Mouse (Mus musculus) layer of hippocampus, adult 9-11 months (tissue): Measurements from ENCODE around the gene Ubald2.
"Not testable (repeated sequence)": the region's sequence is repeated elsewhere in the genome, so short reads cannot be mapped to it uniquely, and the experiment has no call there.

Source experiments
- DNase-seq: peaks from one replicate; pipeline ENCODE4 v3.0.0; 2022

The Ubald2 gene

DNA sequence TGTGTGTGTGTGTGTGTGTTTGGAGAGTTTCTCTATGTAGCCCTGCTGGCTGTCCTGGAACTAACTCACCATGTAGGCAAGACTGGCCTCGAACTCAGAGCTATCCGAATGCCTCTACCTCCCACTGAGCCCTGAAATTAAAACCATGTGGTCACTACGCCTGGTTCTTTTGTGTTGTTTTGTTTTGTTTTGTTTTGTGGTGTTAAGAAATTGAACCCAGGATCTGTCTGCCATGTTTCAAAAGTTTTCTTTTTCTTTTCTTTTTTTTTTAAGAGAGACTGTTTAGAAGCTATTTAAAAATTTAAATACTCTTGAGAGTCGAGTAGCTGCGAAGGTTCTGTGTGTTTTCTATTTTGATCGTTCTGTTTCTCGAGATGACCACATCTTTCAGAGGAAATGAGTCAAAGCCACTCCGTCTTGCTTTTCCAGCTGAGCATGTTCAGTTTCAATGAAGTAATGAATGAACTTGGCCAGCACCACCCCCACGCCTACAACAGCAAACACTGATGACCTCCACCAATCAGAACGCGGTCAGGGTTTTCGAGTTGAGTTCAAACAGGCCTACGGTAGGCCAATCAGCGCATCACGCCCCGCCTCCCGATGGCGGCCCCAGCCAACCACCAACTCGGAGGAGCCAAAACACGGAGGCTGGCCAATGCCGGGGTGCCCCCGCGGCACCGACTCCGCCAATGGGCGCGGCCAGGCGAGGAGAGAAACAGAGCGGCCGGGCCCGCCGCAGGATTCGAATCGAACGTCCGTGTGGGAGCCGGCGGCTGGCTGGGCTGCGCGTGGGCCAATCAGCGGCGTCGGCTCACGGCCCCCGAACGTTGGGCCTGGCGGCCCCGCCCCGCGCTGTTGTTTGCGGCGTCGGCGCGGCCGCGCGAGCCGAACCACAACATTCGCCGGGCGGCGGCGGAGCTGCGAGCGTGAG is at the start of gene Ubald2:
Ubald2 (plus strand) TSS at position 739 of the 931 bp plus-strand sequence.
- DNase-seq = peak; percentile 100

DNA sequence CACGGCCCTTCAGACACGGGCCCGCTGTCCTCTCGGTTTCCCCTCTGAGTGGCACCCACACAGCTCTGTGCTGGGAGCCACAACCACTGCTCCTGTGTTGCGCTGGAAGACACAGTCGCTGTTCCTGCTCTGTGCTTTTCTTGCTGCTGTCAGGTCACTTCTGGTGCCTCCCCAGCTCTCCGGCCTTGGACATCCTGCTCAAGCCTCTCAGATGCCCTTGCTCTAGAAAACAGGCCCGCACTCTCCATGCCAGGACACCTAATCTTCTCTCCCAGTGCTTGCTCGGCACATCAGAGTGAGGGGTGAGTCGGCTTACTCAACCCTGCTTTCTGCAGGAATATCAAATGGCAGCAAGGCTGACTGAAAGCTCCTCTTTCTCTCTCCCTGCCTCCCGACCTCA is 49.7 kb upstream of the Ubald2 start:
- no peak for DNase-seq

DNA sequence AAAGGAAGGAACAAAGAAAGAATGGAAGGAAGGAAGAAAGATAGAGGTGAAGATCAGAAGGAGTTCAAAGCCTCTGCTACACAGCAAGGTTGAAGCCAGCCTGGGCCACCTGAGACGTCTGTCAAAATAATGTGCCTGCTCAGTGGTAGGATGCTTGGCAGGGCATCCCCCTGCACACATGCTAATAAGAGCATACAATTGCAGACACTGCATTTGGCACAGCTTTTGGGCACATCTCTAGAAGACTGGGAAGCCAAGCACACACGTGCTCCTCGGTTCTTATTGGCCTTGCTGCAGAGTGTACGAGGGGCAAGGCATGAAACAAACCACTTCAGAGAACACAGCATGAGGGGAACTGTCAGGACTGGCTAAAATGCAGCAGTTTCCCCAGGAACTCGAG is 47.9 kb upstream of the Ubald2 start:
- DNase-seq = no peak

DNA sequence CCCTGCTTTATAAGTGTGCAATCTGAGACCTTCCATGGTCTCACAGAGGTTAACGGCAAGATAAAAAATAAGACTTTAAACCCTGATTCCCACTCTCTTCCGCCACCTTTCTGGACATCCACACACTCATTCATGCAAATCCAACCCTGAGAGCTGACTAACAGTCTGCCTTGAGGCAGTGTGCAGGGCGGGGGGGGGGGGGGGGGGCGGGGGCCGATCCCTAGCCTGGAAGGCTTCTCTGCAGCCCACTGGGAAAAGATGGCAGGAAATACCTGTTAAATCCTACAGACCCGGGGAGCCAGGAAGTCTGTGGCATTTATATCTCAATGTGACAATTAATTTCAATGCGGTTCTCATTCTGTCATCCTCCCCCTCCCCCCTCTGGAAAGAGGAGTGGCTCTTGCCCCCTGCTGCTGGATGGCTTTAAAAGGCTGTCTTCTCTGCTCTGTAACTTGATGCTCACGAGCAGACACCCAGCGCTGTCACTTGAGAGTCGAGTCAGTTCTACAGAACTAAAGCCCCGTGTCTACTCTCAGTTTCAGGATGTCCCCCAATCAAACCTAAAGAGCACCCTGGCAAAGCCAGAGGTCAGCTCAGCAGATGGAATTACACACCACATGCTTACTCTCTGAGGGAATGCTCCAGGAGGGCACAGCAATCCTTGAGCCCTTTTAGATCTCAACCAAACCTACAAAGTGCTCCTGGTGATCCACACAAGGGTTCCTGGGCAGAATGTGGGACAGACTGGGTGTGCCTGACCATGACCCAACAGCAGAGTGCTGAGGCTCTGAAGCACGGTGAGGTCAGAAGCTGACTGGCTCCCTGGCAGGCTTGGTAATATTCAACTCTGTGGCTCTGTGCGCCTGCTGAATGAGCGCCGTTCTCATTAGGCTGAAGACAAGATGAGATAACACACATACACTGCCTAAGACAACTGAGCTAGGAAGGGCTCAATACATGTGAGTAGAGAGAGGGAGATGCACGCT is 46.5 kb upstream of the Ubald2 start:
- no peak for DNase-seq

DNA sequence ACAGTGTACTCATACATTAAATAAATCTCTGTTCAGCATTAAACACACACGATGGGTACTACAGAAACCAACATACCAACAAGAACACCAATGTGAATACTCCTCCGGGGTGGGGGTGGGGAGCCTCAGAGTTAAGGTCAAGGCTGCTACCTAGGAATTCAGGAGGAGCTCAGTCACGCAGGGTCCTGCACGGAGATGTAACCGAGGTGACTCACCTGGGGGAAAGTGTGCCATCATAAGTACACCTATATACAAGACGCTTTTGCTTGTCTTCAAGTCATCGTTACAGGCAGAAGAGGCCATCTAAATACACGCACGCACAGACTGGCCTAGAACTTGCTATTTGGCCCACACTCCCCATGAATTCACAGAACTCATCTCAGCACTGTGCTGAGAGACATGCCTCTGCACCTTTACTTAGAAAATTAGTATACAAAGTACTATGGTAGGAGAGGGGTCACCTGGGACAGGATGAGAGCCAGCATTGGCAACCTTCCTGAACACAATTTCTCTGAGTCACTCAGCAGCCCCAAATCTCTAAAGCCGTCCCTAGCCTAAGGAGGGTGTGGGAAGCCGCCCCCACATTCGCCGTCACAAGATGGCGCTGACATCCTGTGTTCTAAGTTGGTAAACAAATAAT is 44.9 kb upstream of the Ubald2 start:
- DNase-seq = peak; percentile 39

DNA sequence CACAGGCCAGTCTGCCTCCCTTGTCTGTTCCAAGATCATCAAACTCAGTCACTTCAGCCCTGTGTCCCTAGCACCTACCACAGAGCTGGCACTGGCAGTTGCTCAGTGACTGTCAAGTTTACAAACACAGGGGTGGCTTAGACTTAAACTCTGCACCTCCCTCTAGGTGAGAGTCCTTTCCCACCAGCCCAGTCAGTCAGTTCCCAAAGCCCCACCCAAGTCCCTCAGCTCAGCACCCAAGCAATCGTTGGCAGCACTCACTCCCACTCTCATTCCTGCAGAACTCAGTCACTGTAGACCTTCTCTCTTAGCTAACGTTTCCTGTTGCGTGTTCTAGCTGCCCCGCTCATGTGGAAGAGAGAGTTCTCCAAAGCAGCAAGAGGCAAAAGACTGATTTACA is 39.1 kb upstream of the Ubald2 start:
- DNase-seq = no peak

DNA sequence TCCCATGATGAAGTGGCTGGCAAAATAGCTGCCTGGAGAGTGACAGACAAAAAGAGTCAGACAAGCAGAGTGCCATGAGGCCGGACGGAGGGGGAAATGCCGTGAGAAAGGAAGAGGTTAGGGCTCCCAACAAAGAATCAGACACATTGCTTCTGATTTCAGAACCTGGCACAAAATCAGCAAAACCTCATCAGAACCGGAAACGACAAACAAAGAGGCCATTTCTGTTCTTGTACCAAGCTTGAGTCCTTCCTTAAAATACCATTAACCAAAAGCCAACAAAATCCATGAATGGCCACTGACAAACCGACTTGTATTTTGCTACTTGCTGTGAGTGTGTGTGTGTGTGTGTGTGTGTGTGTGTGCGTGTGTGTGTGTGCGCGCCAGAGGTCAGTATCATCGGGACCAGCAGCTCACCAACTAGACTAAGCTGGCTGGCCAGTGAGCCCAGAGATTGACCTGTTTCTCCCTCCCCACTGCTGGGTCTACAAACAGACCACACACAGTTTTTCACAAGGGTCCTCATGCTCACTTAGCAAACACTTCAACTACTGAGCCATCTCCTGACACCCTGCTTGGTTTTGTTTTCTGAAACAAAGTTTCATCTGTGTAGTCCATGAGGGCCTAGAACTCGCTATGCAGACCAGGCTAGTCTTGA is 37.5 kb upstream of the Ubald2 start:
- DNase-seq = no peak

DNA sequence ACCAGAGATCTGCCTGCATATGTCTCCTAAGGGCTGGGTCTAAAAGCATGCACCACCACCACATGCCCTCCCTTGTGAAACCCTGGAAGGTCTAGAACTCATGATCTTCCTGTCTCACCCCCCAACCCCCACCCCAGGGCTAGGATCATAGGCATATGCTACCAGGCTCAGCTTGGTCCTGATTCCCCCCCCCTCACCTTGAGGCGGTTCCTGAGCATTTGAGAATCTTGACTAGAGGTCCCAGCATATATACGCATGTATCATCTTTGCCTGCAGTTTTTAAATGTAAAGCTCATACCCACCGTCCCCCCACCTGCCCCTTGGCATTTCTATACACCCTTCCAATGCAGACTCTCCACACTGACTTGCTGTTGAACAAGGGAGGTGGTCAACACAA is 37.0 kb upstream of the Ubald2 start:
- DNase-seq = no peak

DNA sequence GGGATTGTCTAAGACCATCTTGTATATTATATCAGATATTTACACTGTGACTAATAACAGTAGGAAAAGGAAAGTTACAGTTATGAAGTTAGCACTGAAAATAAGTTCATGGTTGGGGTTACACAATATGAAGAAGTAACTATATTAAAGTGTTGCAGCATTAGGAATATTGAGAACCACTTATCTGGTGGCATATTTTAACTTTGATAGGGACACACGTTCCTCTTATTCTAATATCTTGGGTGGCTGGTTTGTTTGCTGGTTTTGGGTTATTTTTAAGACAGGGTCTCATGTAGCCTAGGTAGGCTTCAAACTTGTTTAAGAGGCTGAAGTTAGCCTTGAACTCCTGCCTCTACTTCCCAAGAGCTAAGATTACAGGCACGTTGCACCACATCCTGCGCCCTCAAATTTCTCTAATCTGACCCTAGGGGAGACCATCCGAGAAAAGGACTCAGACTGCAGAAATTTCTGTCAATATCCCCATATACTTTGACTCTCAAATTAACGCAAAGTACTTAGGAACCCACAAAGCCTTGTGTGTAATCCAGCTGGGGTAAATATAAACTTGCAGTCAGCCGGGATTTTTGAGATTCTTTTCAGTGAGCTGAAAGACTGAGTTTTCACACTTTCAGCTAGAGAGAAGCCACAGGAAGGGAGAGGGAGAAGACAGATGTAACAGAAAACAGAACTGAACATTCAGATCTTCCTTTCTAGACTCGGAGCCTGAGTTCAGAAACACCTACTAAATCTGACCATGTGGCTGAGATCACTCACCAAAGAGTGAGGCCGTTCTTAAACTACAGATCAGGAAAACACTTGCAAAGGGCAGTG is 36.2 kb upstream of the Ubald2 start:
- no peak for DNase-seq

DNA sequence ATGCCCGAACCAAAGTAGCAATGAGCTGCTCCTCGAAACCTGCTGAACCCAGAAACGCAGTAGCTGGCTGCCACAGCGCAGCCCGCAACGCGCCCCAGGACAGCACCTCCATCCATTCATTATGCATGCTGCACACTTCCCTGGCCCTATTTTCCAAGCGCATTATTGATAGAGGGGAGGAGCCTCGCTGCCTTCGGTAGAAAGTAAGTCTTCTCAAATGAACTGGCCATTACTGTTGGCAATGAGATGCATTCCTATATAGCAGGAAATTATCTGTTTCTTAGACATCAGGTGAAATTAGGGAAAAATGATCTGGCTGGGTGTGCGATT is 35.6 kb upstream of the Ubald2 start:
- no peak for DNase-seq

DNA sequence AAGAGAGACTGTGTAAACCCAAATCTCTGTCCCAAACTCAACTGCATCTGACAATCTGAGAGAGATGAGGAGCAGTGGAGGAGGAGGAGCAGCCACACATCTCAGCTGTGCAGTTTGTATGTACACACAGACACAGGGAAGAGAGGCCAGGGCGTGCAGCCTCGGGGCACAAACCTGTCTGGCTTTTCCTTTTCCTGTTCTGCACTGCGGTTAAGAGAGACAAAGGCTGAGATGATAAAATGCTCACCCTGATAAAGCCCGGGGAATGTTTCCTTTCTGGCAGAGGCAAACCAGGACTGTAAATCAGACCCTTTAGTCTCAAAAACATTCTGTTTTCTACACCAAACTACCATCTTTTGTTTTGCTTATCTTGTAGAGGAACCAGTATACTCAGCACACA is 33.3 kb upstream of the Ubald2 start:
- no peak for DNase-seq

DNA sequence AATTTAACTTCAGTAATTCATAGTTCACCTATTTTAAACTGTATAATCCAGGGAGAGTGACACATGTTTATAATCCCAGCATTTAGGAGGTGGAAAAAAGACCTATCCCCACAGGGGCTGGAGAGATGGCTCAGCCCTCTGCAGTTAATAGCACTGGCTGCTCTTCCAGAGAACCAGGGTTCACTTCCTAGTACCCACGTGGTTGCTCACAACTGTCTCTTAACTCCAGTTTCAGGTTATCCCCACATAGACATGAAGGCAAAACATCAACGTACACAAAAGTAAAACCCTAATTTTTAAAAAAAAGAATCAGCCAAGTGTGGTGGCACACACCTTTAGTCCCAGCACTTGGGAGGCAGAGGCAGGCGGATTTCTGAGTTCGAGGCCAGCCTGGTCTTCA is 28.3 kb upstream of the Ubald2 start:
- no peak for DNase-seq

DNA sequence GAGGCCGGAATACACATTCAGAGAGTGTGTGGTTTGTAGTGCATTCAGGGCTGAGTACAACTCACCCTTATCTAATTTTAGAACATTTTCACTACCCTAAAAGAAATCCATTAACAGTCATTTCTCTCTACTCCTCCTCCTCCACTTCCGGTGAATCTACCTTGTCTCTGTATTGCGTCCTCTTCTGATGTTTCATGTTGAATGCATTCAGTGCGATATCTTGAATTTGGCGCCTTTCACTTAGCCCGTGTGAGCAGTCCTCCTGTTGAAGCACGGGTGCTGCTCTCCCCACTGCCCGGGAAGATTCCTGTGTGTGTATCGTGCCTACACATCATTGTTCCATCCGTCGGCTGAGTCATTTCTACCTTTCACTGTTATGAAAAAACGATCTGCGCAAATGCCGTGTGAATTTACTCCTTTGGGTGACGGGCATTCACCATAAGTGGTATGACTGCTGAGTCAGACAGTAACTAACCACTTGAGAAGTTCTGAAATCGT is 27.6 kb upstream of the Ubald2 start:
- no peak for DNase-seq

DNA sequence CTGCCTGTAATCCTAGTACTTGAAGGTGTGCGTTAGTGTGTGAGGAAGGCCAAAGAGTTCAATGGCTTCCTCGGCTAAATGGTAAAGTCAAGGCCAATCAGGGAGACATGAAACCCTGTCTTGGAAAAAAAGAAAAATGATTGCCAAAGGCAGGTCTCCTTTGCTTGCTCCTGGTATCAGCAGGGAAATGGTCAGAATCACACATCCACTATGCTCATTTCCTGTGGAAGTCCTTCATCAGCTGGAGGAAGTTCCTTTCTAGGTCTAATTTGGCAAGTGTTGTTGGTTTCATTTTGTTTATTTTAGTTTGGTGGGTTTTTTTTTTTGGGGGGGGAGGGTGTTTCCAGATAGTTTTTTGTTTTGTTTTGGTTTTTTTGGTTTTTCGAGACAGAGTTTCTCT is 24.9 kb upstream of the Ubald2 start:
- DNase-seq = no peak

DNA sequence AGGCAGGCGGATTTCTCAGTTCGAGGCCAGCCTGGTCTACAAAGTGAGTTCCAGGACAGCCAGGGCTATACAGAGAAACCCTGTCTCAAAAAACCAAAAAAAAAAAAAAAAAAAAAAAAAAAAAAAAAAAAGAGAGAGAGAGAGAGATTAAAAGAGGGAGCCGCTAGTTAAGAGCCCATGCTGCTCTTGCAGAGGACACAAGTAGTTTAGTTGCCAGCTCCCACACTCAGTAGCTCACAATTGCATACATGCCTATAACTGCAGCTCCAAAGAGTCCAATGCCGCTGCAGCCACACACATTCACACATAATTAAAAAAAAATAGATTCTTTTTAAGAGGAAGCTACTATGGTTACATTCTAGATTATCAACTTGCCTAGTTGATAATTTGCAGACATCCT is 23.5 kb upstream of the Ubald2 start:
- not testable (repeated sequence) for DNase-seq

DNA sequence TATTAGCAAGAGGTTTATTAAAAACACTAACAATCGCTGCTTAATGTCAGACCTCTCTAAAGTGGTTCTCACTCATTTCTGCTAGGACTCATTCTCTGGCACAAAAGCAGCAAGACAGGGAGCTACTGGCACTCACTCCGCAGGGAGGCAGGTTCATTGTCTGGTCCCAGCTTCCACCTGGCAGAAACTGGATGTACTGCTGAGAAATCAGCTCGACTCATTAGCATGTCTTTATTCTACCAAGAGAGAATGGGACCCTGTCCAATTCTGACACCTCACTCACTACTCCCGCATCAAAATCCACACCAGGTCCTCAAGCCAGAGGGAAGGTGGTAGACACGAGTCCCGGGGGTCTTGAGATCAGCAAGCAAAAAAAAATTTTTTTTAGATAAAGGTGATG is 22.3 kb upstream of the Ubald2 start:
- DNase-seq = no peak

DNA sequence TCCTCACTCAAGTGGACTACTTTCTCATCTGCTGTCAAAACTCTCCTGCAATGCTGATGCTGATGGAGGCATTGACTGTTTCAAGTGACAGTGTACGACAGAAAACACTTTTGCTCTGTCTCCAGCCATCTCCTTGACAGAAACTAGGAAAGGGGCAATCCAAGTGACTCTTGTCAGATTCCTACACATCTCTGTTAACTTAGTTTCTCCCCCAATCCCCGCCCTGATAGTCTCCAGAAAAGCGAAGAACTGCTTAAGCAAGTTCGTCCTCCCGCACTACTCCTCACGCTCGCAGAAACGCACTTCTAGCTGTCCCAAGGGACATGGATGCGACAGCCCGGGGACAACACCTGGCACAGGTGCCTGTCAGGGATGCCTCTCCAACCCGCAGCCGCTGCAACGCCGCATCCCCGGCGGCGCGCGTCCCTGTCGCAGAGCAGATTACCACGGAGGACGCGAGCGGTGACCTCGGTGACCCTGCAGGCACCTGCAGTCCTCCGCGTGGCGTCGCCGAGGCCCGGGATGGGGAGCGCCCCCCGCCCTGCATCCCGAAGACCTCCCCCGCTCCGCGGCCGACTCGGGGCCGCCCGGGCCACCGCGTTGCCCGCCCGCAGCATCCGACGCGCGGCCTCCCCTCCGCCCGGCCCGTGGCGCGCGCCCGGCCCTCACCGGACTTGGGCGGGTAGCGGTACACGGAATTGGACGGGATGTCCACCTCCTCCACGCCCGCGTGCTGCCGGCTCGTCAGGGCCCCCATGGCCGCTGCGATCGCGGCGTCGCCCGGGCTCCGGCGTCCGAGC is 21.7 kb upstream of the Ubald2 start:
- DNase-seq = no peak

DNA sequence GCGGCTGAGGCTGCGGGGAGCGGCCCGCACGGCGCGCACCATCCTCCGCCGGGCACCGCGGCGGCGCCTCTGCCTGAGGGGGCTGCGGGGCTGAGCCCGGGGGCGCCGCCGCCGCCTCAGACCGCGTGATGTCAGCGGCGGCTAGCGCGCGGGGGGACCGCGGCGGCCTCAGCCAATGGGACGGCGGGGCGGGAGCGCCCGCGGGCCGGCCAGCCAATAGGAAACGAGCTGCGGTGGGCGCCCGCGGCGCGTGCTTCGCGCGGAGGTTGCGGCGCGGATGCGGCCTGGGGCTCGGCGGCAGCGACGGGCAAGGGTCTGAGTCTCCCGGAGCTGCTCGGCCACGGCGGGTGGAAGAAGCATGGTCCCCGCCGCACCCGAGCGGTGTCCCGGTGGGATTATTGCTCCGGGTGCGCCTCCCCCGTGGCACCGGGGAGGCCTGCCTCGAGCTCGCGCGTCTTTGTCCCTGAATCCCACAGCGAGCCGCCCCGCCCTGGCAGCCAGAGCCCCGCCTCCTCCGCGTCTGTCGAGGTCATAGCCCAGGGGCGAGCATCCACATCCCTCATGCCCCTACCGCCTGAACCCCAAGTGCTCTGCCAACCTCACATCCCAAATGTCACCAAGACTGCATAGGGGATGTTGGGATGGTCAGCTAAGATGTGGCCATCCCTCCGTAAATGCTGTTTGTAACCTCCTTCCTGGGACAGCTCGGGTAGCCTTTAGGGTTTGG is 20.8 kb upstream of the Ubald2 start, which contains the start of gene Rnf157:
Rnf157 (minus strand) TSS at position 129 of the 727 bp plus-strand sequence.
- DNase-seq = peak; percentile 89

DNA sequence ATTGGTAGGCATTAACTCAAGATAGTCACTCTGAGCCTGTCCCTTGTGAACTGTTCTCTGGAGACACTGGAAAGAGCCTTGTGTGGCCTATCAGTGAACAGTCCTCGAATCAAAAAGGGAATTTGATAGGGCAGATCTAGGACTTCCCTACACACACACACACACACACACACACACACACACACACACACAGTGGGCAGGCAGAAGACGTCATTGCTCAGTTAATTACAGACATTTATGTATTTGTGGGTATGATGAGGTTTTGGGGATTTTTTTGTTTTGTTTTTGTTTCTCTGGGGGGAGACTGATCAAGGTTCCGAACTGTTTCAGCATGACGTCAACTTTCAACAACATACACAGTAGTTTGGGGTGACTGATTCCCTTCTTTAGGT is 20.3 kb upstream of the Ubald2 start:
- DNase-seq = no peak
